Mouse (Mus musculus) thymus, adult 2 months (tissue): ENCODE results near the gene Rxra. TPM values are rescaled to one million over a fixed set of nuclear protein-coding genes. Genes with fewer than 3 reads are reported as not detected.

ENCODE experiments used
- DNase-seq: peaks from one replicate; pipeline ENCODE4 v3.0.0; 2021
- H3K27ac ChIP-seq: fragments of 200-500 bp; 2 replicates; pipeline ENCODE4 v1.5.1; 2012; ENCODE audit warnings: low read length, control low read depth; ENCODE audit not compliant: control insufficient read depth, insufficient read depth
- H3K27me3 ChIP-seq: fragments of 200-500 bp; 2 replicates; pipeline ENCODE4 v1.6.1; 2012; ENCODE audit warnings: mild to moderate bottlenecking, low read length, moderate library complexity, mixed read lengths; ENCODE audit not compliant: control insufficient read depth, insufficient read depth
- H3K36me3 ChIP-seq: fragments of 200-500 bp; 2 replicates; pipeline ENCODE4 v1.6.1; 2012; ENCODE audit warnings: mild to moderate bottlenecking, low read length, moderate library complexity; ENCODE audit not compliant: control insufficient read depth, insufficient read depth
- H3K4me1 ChIP-seq: fragments of 200-500 bp; replicated peaks from 2 replicates; pipeline ENCODE4 v1.6.1; 2012; ENCODE audit warnings: low read length; ENCODE audit not compliant: control insufficient read depth, insufficient read depth
- H3K4me3 ChIP-seq: fragments of 200-500 bp; 2 replicates; pipeline ENCODE4 v1.5.1; 2012; ENCODE audit warnings: mild to moderate bottlenecking, low read length, control low read depth, moderate library complexity; ENCODE audit not compliant: control insufficient read depth, insufficient read depth
- CTCF ChIP-seq: fragments of 200-500 bp; IDR thresholded peaks from 2 replicates; pipeline ENCODE4 v1.5.1; 2012; ENCODE audit warnings: mild to moderate bottlenecking, control low read depth, low read length, moderate library complexity, borderline replicate concordance; ENCODE audit not compliant: control insufficient read depth, poor library complexity, insufficient read depth; ENCODE audit errors: extremely low read depth
- POLR2A ChIP-seq: fragments of 200-500 bp; IDR thresholded peaks from 2 replicates; pipeline ENCODE4 v1.6.1; 2012; ENCODE audit warnings: mild to moderate bottlenecking, low read length, control low read depth, moderate library complexity; ENCODE audit not compliant: control insufficient read depth, poor library complexity, insufficient read depth; ENCODE audit errors: extremely low read depth
- WGBS: fragments of 180-500 bp; shearing (Covaris S2); methylation state at CpG from one replicate; pipeline ENCODE4 v1.1.7; 2018; 5-methylcytosine and 5-hydroxymethylcytosine counted together
- polyA plus RNA-seq: library from polyadenylated mRNA; depleted of rRNA; stranded (reverse); fragments of >200 nt; gene quantifications from 2 replicates; pipeline ENCODE4 v1.2.3, GENCODE M21; 2012

Gene Rxra
- polyA plus RNA-seq, 1 experiment, result 40.3 TPM

GRCm38 (mm10) chr2:27745673-27746620 is 69.7 kb downstream of the Rxra start:
- peaks cover 28% of the 10 kb centered on the region for H3K4me1 ChIP-seq
- TF ChIP-seq CTCF, result no peak
- H3K36me3 ChIP-seq, result no peaks in the 10 kb centered on the region
- H3K4me3 ChIP-seq, result no peak overlapping the region
- H3K27ac ChIP-seq, result peak overlapping the region; percentile 59
- H3K27me3 ChIP-seq, result no peaks in the 10 kb centered on the region
- no peak for DNase-seq
- WGBS, result 84% methylated on average over 18 of the region's 18 CpGs

DNA sequence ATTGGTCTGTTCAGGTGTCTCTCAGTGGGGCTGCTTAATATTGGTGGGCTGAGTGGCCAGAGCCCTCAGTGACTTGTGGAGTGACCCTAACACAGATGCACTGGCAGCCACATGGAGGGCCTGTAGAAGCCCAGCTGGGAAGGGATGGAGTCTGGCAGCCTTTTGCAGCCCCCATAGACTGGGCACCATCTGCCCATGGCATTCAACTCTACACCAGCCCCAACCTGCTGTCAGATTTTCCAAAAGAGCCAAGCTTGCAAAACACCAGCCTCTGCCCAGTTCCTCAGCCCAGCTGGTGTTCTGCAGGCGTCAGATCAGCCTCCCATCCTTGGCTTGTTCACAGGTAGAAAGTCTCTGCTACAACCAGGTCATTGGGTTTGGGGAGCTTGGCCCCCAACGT is 70.6 kb downstream of the Rxra start:
- Histone ChIP-seq H3K4me1 (peaks cover 28% of the 10 kb centered on the region), H3K27ac (no peak overlapping the region), H3K36me3 (no peaks in the 10 kb centered on the region), H3K27me3 (no peaks in the 10 kb centered on the region), H3K4me3 (no peak overlapping the region)
- DNase-seq, result no peak
- 90% methylated on average over 2 of the region's 2 CpGs for WGBS
- TF ChIP-seq POLR2A, result no peak
- TF ChIP-seq CTCF, result no peak

GRCm38 (mm10) chr2:27748984-27749383 is 72.7 kb downstream of the Rxra start:
- Histone ChIP-seq H3K4me1 (peaks cover 26% of the 10 kb centered on the region), H3K27ac (no peak overlapping the region)
- 77% methylated on average over 11 of the region's 11 CpGs for WGBS

DNA sequence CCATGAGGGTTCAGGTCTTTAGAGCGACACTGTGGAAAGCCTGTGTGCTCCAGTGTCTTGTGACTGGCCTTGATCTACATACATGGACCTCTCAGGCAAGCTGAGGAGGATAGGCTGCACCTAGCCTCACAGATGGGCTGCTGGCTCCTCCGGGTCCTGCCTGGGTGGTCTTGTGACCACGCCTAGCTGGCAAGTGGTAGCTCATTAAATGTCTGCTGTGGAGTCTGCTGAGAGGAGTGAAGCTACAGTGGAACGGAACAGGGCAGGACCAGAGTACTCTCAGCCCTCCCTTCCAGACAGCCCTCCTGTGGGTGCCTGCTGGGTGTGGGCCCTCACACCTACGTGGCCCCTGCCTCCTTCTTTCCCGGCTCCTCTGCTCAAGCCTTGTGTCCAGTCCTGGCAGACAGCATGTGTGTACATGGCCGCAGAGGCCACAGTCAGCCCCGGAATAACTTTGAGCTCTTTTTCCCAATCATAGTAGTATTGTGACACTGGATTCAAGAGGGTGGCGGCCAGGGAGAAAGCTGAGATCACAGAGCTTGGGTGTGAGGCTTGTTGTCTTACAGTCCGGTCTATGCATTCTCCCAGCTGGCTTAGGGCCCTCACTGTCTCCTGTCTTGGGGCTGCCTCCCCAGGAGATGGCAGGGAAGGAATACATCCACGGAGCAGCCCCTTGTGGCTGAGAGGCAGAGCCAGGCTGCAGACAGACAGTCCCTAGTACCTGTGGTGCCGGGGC is 74.3 kb downstream of the Rxra start:
- no peaks in the 10 kb centered on the region for H3K36me3 ChIP-seq
- no peaks in the 10 kb centered on the region for H3K27me3 ChIP-seq
- H3K27ac ChIP-seq, result no peak overlapping the region
- H3K4me3 ChIP-seq, result no peak overlapping the region
- H3K4me1 ChIP-seq, result peaks cover 11% of the 10 kb centered on the region
- WGBS, result 95% methylated on average over 12 of the region's 12 CpGs
- TF ChIP-seq CTCF, result no peak
- TF ChIP-seq POLR2A, result no peak
- no peak for DNase-seq

More at GRCm38 (mm10) chr2:27748984-27749383, 72.7 kb downstream of the Rxra start:
- Histone ChIP-seq H3K27me3 (no peaks in the 10 kb centered on the region), H3K36me3 (no peaks in the 10 kb centered on the region), H3K4me3 (no peak overlapping the region)
- DNase-seq, result no peak
- no peak for TF ChIP-seq POLR2A
- no peak for TF ChIP-seq CTCF

DNA sequence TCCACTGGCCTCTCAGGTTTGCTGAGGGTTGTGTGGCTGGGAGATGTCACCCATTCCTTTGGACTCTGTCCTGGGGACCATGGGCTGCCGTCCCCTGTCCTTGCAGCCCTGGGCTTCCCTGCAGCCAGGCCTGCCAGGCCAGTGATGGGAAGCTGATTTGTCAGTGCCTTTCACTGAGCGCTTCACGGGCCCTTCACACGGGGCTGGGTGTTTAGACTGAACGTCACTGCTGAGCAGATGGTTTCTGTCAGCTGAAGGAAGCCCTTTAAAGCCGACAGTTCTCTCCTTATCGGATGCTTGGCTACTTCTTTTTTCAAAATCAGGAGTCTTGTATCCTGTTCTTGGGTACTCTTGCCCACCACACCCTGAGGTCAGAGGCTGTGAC is 74.9 kb downstream of the Rxra start:
- no peaks in the 10 kb centered on the region for H3K36me3 ChIP-seq
- 98% methylated on average over 7 of the region's 7 CpGs for WGBS
- no peak overlapping the region for H3K27ac ChIP-seq

DNA sequence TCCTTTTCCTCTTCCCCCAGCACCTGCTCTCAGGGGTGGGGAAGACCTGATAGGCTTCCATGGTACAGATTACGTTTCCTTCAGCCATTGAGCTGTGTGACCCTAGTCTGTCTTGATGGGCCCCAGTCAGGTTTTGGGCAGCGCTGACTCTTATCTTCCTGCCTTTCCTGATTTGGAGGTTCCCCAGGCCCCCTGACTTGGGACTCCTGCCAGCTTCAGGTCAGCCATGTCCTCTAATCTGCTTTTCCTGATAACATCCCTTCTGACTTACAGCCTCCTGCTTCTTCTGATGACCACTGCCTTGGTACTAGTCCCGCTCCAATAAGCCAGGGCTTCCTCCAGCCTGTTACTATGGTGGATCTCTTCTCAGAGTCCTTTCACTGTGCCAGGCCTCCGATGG is 75.6 kb downstream of the Rxra start:
- TF ChIP-seq CTCF, result no peak
- TF ChIP-seq POLR2A, result no peak
- H3K36me3 ChIP-seq, result no peaks in the 10 kb centered on the region
- H3K27me3 ChIP-seq, result no peaks in the 10 kb centered on the region
- WGBS, result 97% methylated on average over 4 of the region's 4 CpGs
- no peak for DNase-seq
- no peaks in the 10 kb centered on the region; the same call in 1 of the 2 replicates for H3K4me1 ChIP-seq
- no peak overlapping the region for H3K27ac ChIP-seq
- no peak overlapping the region for H3K4me3 ChIP-seq

More for the DNA sequence above, 74.9 kb downstream of the Rxra start:
- no peak for TF ChIP-seq POLR2A
- no peak for TF ChIP-seq CTCF
- Histone ChIP-seq H3K4me1 (peaks cover 7% of the 10 kb centered on the region), H3K4me3 (no peak overlapping the region), H3K27me3 (no peaks in the 10 kb centered on the region)
- no peak for DNase-seq
